Comparison of ENCODE assay signal across 20 mouse cellular contexts in the genomic region with DNA sequence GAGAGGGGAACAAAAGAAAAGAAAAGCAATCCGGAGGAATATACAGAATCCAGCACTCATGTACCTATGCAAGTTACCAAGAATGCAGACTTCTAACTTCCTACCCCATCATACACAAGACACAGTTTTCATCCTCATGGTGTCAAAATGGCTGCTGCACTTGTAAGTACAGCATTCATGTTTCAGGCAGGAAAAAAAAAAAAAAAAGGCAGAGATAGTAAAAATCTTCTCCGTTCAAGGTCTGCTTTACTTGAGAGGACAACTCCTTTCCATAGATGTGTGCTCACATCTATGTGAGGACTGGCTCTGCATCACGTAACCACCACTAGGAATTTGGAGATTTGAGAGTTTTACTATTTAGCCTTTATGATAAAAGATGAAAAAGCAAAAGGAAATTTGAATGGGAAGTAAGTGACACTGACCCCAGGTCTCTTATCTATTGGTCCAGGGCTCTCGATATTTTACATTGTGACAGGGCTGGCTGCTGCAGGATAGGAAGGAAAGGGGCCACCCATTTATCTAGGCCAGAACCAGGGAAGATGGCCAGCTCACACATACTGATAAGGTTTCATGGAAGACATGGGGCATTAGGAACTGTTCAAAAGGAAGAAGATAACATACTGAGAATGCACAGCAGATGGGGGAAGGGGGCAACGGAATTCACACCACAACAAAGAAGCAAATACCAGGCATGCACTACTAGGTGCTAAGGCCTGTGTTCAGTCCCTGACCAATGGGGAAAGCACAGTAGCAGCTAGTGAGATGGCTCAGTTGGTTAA.
DNase-seq lines count a peak whose midpoint lies in the region; ATAC-seq and TF ChIP-seq lines count a peak whose summit lies in the region.
"Had no signal": no experiment of that assay in that cellular context is flagged by ENCODE, and none has a peak within 500 bp of the region (broad histone marks: within the 10 kb centered on the region; RNA-seq: fewer than 3 reads in every experiment).

No protein-coding gene starts in this region.

- no peak for TF ChIP-seq RAD21 in MEL (IDR thresholded peaks at IDR 0.05; ENCODE audit: low read depth, low read length)

- H3K27me3 ChIP-seq in heart, embryonic 11.5 days (ENCODE audit: control insufficient read depth, insufficient read depth, low read length) = peaks cover 26% of the 10 kb centered on the region
- H3K27me3 ChIP-seq in MEL (ENCODE audit: control insufficient read depth in 1 of 2, insufficient read depth in 2 of 2, low read length in 2 of 2) = no peaks in the 10 kb centered on the region
- H3K27me3 ChIP-seq in liver, embryonic 16.5 days (ENCODE audit: control insufficient read depth, insufficient read depth, low read depth, low read length) = no peaks in the 10 kb centered on the region

- peaks cover 3% of the 10 kb centered on the region; the same call in 1 of the 2 replicates for H3K79me2 ChIP-seq in MEL (ENCODE audit: control insufficient read depth, insufficient read depth, low read length, poor library complexity)

- no peak overlapping the region for H3K4me3 ChIP-seq in heart, embryonic 11.5 days (ENCODE audit: low read depth, low read length)
- H3K4me3 ChIP-seq in MEL (ENCODE audit: control insufficient read depth in 1 of 2, insufficient read depth in 1 of 2, low read depth in 2 of 2, low read length in 2 of 2) = no peak overlapping the region; a peak in 1 of 4 replicates
- H3K4me3 ChIP-seq in liver, embryonic 16.5 days (ENCODE audit: low read depth, low read length) = no peak overlapping the region
- H3K4me3 ChIP-seq: forebrain, embryonic 15.5 days; heart, embryonic 13.5 days; hindbrain, embryonic 12.5 days; left cerebral cortex, adult 2 months; limb, embryonic 15.5 days; midbrain, embryonic 12.5 days had no signal

- H3K4me2 ChIP-seq in heart, embryonic 11.5 days = no peak overlapping the region
- peak overlapping the region; percentile 27; the same call in 1 of the 2 replicates for H3K4me2 ChIP-seq in liver, embryonic 16.5 days (ENCODE audit: low read depth, low read length)
- H3K4me2 ChIP-seq: forebrain, embryonic 15.5 days; heart, embryonic 13.5 days; hindbrain, embryonic 12.5 days; limb, embryonic 15.5 days; midbrain, embryonic 12.5 days had no signal

- TF ChIP-seq POLR2A in MEL (IDR thresholded peaks at IDR 0.05; ENCODE audit: control insufficient read depth in 1 of 2, insufficient read depth in 1 of 2, low read depth in 1 of 2, low read length in 2 of 2, poor library complexity in 1 of 2) = peak in 1 of 2 experiments; percentile 36; a peak in 1 of 4 replicates

- peak; percentile 93 to 99 for TF ChIP-seq EP300 in MEL (IDR thresholded peaks at IDR 0.05; ENCODE audit: low read depth in 1 of 2, low read length in 2 of 2)

- no peaks in the 10 kb centered on the region for H3K9me3 ChIP-seq in heart, embryonic 11.5 days (replicated peaks; ENCODE audit: control insufficient read depth, low read length)
- H3K9me3 ChIP-seq in MEL (replicated peaks; ENCODE audit: insufficient read depth, low read length) = no peaks in the 10 kb centered on the region
- no peaks in the 10 kb centered on the region for H3K9me3 ChIP-seq in liver, embryonic 16.5 days (replicated peaks; ENCODE audit: control insufficient read depth, low read length)
- H3K9me3 ChIP-seq: forebrain, embryonic 15.5 days; heart, embryonic 13.5 days; hindbrain, embryonic 12.5 days; limb, embryonic 15.5 days; midbrain, embryonic 12.5 days had no signal

- peak overlapping the region; percentile 46 for H3K27ac ChIP-seq in heart, embryonic 11.5 days (ENCODE audit: low read depth, low read length)
- peak overlapping the region; percentile 95 for H3K27ac ChIP-seq in MEL (ENCODE audit: control insufficient read depth, low read depth, low read length)
- H3K27ac ChIP-seq in liver, embryonic 16.5 days (ENCODE audit: low read length) = peak overlapping the region; percentile 76
- H3K27ac ChIP-seq: forebrain, embryonic 15.5 days; heart, embryonic 13.5 days; hindbrain, embryonic 12.5 days; left cerebral cortex, adult 2 months; limb, embryonic 15.5 days; midbrain, embryonic 12.5 days had no signal

- no peaks in the 10 kb centered on the region; the same call in 1 of the 2 replicates for H3K4me1 ChIP-seq in heart, embryonic 11.5 days (ENCODE audit: control insufficient read depth, insufficient read depth, low read length)
- H3K4me1 ChIP-seq in MEL (ENCODE audit: control insufficient read depth in 1 of 2, insufficient read depth in 2 of 2, low read length in 2 of 2) = peaks cover 18 to 51% of the 10 kb centered on the region in 2 experiments
- peaks cover 49% of the 10 kb centered on the region for H3K4me1 ChIP-seq in liver, embryonic 16.5 days (ENCODE audit: control insufficient read depth, low read depth, low read length)
- H3K4me1 ChIP-seq: midbrain, embryonic 12.5 days had no signal

- H3K36me3 ChIP-seq in heart, embryonic 11.5 days (ENCODE audit: control insufficient read depth, insufficient read depth, low read length) = no peaks in the 10 kb centered on the region
- peaks cover 0 to 48% of the 10 kb centered on the region in 2 experiments; a peak in 2 of 4 replicates for H3K36me3 ChIP-seq in MEL (ENCODE audit: control insufficient read depth in 1 of 2, insufficient read depth in 2 of 2, low read length in 2 of 2)
- no peaks in the 10 kb centered on the region for H3K36me3 ChIP-seq in liver, embryonic 16.5 days (ENCODE audit: control insufficient read depth, insufficient read depth)
- H3K36me3 ChIP-seq: forebrain, embryonic 15.5 days; heart, embryonic 13.5 days; hindbrain, embryonic 12.5 days; limb, embryonic 15.5 days; midbrain, embryonic 12.5 days had no signal

- peak; percentile 75; the same call in 1 of the 2 replicates for ATAC-seq in heart, embryonic 11.5 days (replicated peaks; ENCODE audit: insufficient number of reproducible peaks, low FRiP score, low TSS enrichment)
- ATAC-seq in liver, embryonic 16.5 days (ENCODE audit: low read depth) = peak; percentile 81
- no peak for ATAC-seq in inflammation-experienced regulatory T-cells, adult 6 months
- ATAC-seq: forebrain, embryonic 15.5 days had no signal

- no peak for TF ChIP-seq CTCF in MEL (IDR thresholded peaks at IDR 0.05 in 2 of 3, conservative IDR thresholded peaks at IDR 0.05 in 1 of 3; ENCODE audit: control insufficient read depth in 1 of 3, insufficient read depth in 1 of 3, low read depth in 2 of 3, low read length in 3 of 3, poor library complexity in 1 of 3, severe bottlenecking in 1 of 3)

- no peak for DNase-seq in heart, adult 18-20 months
- DNase-seq in MEL (ENCODE audit: low read depth, low spot score) (peak; percentile 91), liver (peak; percentile 62)
- no peak for DNase-seq in right cerebral cortex, postnatal 36 days (ENCODE audit: low spot score in 2 of 2)
- no peak for DNase-seq in cerebellum, postnatal 10 days
- DNase-seq: adrenal gland, postnatal 14 days; cerebellum, adult 11-12 months; cerebellum, postnatal 14 days; gastrocnemius, postnatal 10 days; kidney, adult 11 months; thymus, postnatal 25 days had no signal

- H3K9ac ChIP-seq in heart, embryonic 11.5 days (ENCODE audit: low read depth, low read length) = no peak overlapping the region
- H3K9ac ChIP-seq in MEL (ENCODE audit: control insufficient read depth, low read depth, low read length, poor library complexity, severe bottlenecking) = peak overlapping the region; percentile 42
- no peak overlapping the region for H3K9ac ChIP-seq in liver, embryonic 16.5 days (ENCODE audit: low read depth, low read length)
- H3K9ac ChIP-seq: forebrain, embryonic 15.5 days; heart, embryonic 13.5 days; hindbrain, embryonic 12.5 days; limb, embryonic 15.5 days; midbrain, embryonic 12.5 days had no signal

- WGBS in heart, embryonic 11.5 days (ENCODE audit: insufficient replicate concordance) = 48% methylated on average over 5 of the region's 5 CpGs
- 39% methylated on average over 5 of the region's 5 CpGs for WGBS in liver, embryonic 16.5 days (ENCODE audit: insufficient replicate concordance)

TF ChIP-seq in MEL, 35 proteins besides CTCF, POLR2A, EP300 and RAD21 (continues in another document):
- TF ChIP-seq KAT2A (conservative IDR thresholded peaks at IDR 0.05; ENCODE audit: low read depth, low read length) (no peak), E2F4 (IDR thresholded peaks at IDR 0.05; ENCODE audit: borderline replicate concordance, low read depth, low read length) (0 out of 2 replicates have a peak, but pooled peaks have one; percentile 6), MAFK (IDR thresholded peaks at IDR 0.05; ENCODE audit: borderline replicate concordance, low read depth, low read length) (0 out of 2 replicates have a peak, but pooled peaks have one; percentile 29), TCF12 (IDR thresholded peaks at IDR 0.05; ENCODE audit: low read depth, low read length) (peak; percentile 95), ETS1 (IDR thresholded peaks at IDR 0.05; ENCODE audit: low read depth, low read length) (peak; percentile 89), MAZ (IDR thresholded peaks at IDR 0.05; ENCODE audit: low read depth, low read length) (peak; percentile 76; the same call in 1 of the 2 replicates), USF1 (IDR thresholded peaks at IDR 0.05; ENCODE audit: low read depth, low read length) (no peak), GABPA (IDR thresholded peaks at IDR 0.05; ENCODE audit: low read depth, low read length) (no peak), CHD1 (IDR thresholded peaks at IDR 0.05; ENCODE audit: low read depth, low read length) (peak; percentile 83; the same call in 1 of the 2 replicates), NRF1 (IDR thresholded peaks at IDR 0.05; ENCODE audit: insufficient read depth, low read depth, low read length, poor library complexity, severe bottlenecking) (no peak), GATA1 (IDR thresholded peaks at IDR 0.05; ENCODE audit: low read depth, low read length) (peak; percentile 98), MEF2A (IDR thresholded peaks at IDR 0.05; ENCODE audit: extremely low read depth, insufficient replicate concordance, low read depth, low read length, poor library complexity, severe bottlenecking) (no peak), JUND (IDR thresholded peaks at IDR 0.05; ENCODE audit: low read depth, low read length) (0 out of 2 replicates have a peak, but pooled peaks have one; percentile 11), TAL1 (IDR thresholded peaks at IDR 0.05; ENCODE audit: low read length) (peak; percentile 78), ELF1 (IDR thresholded peaks at IDR 0.05; ENCODE audit: low read depth, low read length) (0 out of 2 replicates have a peak, but pooled peaks have one; percentile 7), USF2 (IDR thresholded peaks at IDR 0.05; ENCODE audit: borderline replicate concordance in 1 of 2, insufficient read depth in 1 of 2, low read depth in 1 of 2, low read length in 2 of 2) (no peak), ZNF384 (IDR thresholded peaks at IDR 0.05; ENCODE audit: low read depth, low read length) (peak; percentile 91), HCFC1 (IDR thresholded peaks at IDR 0.05; ENCODE audit: low read depth, low read length) (no peak), RCOR1 (IDR thresholded peaks at IDR 0.05; ENCODE audit: low read depth, low read length) (peak; percentile 83), SMC3 (IDR thresholded peaks at IDR 0.05; ENCODE audit: low read depth, low read length) (no peak), ZKSCAN1 (IDR thresholded peaks at IDR 0.05; ENCODE audit: low read depth, low read length) (no peak; the same call in 1 of the 2 replicates)

Comparison
In these comparisons a context has a peak if more than half of its experiments do, and no peak if none do; other contexts are left out.
1. DNase-seq: peak in MEL (single experiment) and liver (single experiment); none in heart, adult 18-20 months (0 of 2), right cerebral cortex, postnatal 36 days (0 of 2) and cerebellum, postnatal 10 days (0 of 2).
2. Peak in every context shown above with its lines, with median percentiles within 50 percentile points of each other: H3K27ac ChIP-seq.